Mouse (Mus musculus) brown adipose tissue, adult 24 weeks (tissue): ENCODE results near the gene Tpm1. TPM values are rescaled to one million over a fixed set of nuclear protein-coding genes. Genes with fewer than 3 reads are reported as not detected.

Source experiments
- H3K27ac ChIP-seq: fragments of 200-500 bp; replicated peaks from 2 replicates; pipeline ENCODE4 v1.5.1; 2012; ENCODE audit warnings: low read depth, mild to moderate bottlenecking, low read length
- H3K4me1 ChIP-seq: fragments of 200-500 bp; 2 replicates; pipeline ENCODE4 v1.6.1; 2012; ENCODE audit warnings: low read length, mixed read lengths; ENCODE audit not compliant: control insufficient read depth, insufficient read depth, insufficient read length
- H3K4me3 ChIP-seq: fragments of 200-500 bp; 2 replicates; pipeline ENCODE4 v1.5.1; 2012; ENCODE audit warnings: low read depth, mild to moderate bottlenecking, low read length, moderate library complexity; ENCODE audit not compliant: insufficient read depth
- polyA plus RNA-seq: library from polyadenylated mRNA; stranded (reverse); fragments of >200 nt; gene quantifications from 2 replicates; pipeline ENCODE4 v1.2.4, GENCODE M21; 2012; ENCODE audit not compliant: missing spikeins, insufficient read depth, insufficient read length

Tpm1 gene
- polyA plus RNA-seq: 270 and 325 TPM in 2 replicates

- no peak within 1 kb of the TSS; the same call in 1 of the 2 replicates for H3K27ac ChIP-seq
- peak within 1 kb of the TSS; percentile 74 for H3K4me3 ChIP-seq
- 0 out of 2 replicates have a peak, but pooled peaks cover 2% of the 10 kb centered on the region for H3K4me1 ChIP-seq
Observed at GRCm38 (mm10) chr9:67049086-67049824, at the start of gene Tpm1. TSS of gene Tpm1 (minus strand) at chr9:67049406.

DNA sequence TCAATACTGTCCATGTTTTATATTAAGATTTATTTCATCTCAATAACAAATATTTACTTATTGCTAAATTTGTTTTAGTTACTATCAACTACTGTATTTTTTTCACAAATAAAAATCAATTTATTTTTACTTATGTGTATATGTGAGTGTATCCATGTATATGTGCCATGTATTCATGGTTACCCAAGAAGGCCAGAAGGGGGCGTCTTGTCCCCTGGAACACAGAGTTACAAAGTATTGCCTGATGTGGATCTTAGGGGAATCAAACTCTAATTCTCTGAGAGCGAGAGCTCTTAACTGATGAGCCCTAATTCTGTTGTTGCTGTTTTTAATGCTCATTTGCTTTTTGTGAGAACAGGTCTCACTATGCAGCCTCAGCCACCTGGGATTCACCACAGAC, 45.2 kb upstream of the Tpm1 start:
- no peak overlapping the region for H3K4me3 ChIP-seq
- peaks cover 9% of the 10 kb centered on the region for H3K4me1 ChIP-seq
- H3K27ac ChIP-seq: no peak overlapping the region

DNA sequence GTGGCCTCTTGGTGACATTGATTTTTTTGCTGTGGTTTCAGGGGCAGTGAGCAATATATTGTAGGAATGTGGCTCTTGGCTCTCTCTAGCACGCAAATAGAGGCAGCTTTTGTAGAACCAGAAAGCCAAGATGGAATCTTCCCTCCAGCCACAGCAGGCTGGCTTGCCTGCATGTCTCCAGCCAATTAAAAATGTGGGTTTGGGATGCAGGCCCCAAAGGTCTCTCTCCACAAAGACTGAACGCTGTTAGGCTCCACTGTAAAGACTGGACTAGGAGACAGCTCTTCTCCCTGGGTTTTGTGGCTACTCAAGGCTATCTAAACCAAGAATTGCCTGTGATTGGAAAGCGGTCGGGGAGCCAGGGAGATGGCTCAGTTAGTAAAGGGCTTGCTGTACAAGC, 43.0 kb upstream of the Tpm1 start:
- no peak overlapping the region for H3K27ac ChIP-seq

GRCm38 (mm10) chr9:67091598-67091997, 42.4 kb upstream of the Tpm1 start:
- Histone ChIP-seq H3K4me3 (no peak overlapping the region), H3K4me1 (peaks cover 9% of the 10 kb centered on the region), H3K27ac (no peak overlapping the region)

More for the DNA sequence above, 43.0 kb upstream of the Tpm1 start:
- no peak overlapping the region for H3K4me3 ChIP-seq
- peaks cover 9% of the 10 kb centered on the region for H3K4me1 ChIP-seq

- H3K27ac ChIP-seq: no peak overlapping the region
- no peak overlapping the region for H3K4me3 ChIP-seq
- H3K4me1 ChIP-seq: peaks cover 9% of the 10 kb centered on the region
Observed at GRCm38 (mm10) chr9:67091151-67091550, 41.9 kb upstream of the Tpm1 start.

DNA sequence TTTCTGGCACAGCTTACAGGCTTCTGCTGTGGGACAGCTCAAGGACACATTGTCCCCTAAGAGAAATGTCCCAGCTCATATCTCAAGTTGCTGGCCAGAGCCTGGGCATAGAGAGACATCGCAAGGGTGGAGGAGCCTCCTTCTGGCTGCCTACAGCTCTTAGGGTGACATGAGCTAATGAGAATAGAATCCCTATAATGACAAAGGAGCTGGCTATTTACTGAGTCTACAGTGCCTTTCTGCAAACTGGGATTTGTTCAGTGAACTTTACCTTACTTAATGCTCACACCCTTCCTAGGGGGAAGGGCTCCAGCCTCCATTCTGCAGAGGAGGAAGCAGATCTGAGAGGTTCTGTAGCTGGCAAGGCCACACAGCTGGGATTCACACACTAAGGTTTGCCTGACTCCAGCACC, 41.4 kb upstream of the Tpm1 start:
- no peak overlapping the region for H3K27ac ChIP-seq
- peaks cover 9% of the 10 kb centered on the region for H3K4me1 ChIP-seq
- no peak overlapping the region for H3K4me3 ChIP-seq

DNA sequence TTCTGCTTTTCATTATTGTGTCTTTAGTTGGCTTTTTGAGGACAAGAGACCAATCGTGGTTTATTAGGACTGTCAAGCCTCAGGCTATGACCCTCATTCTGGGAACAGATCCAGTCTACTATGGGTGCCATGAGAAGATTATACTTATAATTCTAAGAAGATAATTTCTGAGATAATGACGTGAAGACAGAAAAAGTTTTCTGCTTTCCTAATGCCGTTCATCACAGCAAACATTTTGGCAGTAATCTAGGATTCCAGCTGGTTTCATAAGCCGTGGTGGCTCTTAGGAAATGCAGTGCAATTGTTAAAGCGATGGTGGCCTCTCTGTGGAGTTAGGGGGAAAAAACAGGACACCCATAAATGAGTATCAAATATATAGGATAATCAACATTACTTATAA, 40.0 kb upstream of the Tpm1 start:
- H3K27ac ChIP-seq: no peak overlapping the region
- H3K4me3 ChIP-seq: no peak overlapping the region
- peaks cover 9% of the 10 kb centered on the region for H3K4me1 ChIP-seq

DNA sequence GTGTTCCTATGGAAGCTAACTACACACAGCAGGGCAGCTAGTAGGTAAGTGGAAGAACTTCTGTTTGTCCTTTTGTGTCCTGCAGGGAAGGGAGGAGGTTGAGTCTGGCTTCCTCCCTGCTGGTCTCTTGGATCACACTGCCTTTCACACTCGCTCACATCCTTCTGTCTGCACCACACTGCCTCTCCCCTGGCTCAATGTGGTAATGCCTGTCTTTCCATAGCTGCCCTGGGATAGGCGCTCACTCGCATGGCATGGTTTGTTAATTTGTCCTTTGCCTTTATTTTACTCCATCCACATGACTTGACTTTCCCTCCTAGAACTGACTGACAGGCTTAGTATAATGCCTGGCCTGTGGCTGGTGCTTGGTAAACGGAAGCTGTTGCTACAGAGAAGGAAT, 34.6 kb upstream of the Tpm1 start:
- H3K27ac ChIP-seq: no peak overlapping the region

DNA sequence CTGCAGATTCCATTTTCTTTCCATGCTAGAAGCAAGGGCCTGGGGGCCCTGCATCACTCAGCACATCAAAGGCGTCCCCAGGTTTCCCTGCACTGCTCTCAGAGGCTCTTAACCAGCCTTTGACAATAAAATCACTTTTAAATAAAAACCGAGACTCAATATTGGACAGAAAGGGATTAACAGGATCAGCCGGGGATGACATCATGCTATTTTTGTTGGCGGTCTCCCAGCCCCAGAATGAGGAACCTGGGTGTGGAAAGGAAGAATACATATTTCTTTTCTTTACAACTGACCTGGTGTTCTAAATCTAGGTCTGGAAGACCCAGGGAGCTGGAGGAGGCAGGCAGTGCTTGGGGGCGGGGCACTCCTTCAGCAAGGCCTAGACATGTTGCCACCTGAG, 32.5 kb upstream of the Tpm1 start:
- no peak overlapping the region for H3K27ac ChIP-seq

More for the DNA sequence above, 34.6 kb upstream of the Tpm1 start:
- Histone ChIP-seq H3K4me1 (no peaks in the 10 kb centered on the region), H3K4me3 (no peak overlapping the region)

GRCm38 (mm10) chr9:67077658-67078319, 28.6 kb upstream of the Tpm1 start:
- no peaks in the 10 kb centered on the region for H3K4me1 ChIP-seq
- H3K27ac ChIP-seq: no peak overlapping the region
- H3K4me3 ChIP-seq: no peak overlapping the region

More for the DNA sequence above, 32.5 kb upstream of the Tpm1 start:
- Histone ChIP-seq H3K4me3 (no peak overlapping the region), H3K4me1 (no peaks in the 10 kb centered on the region)

- Histone ChIP-seq H3K27ac (no peak overlapping the region), H3K4me3 (no peak overlapping the region), H3K4me1 (no peaks in the 10 kb centered on the region)
Observed at GRCm38 (mm10) chr9:67077266-67077657, 28.1 kb upstream of the Tpm1 start.

- Histone ChIP-seq H3K27ac (no peak overlapping the region), H3K4me3 (no peak overlapping the region), H3K4me1 (no peaks in the 10 kb centered on the region)
Observed at GRCm38 (mm10) chr9:67072182-67072581, 23.0 kb upstream of the Tpm1 start.

DNA sequence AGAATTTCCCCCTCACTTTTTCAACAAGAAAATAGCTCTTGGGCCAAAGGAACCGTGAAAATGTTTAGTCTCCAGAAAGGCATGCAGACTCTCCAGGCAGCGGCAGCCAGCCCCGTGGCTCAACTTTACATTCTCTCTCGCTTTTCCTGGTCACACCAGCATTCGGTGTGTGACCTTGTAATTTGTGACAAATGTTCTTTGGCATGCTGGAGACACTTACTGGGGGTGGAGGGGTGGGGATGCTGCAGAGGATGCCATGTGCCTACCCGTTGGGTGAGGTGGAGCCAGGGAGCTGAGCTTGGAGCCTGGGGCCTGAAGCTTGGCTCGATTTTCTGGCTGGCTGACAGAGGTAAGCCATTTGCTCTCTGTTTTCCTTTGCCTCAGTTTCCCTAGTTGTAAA, 22.4 kb upstream of the Tpm1 start:
- H3K4me1 ChIP-seq: no peaks in the 10 kb centered on the region
- H3K27ac ChIP-seq: no peak overlapping the region
- H3K4me3 ChIP-seq: no peak overlapping the region

GRCm38 (mm10) chr9:67071103-67071502, 21.9 kb upstream of the Tpm1 start:
- H3K27ac ChIP-seq: no peak overlapping the region
- H3K4me1 ChIP-seq: no peaks in the 10 kb centered on the region
- H3K4me3 ChIP-seq: no peak overlapping the region

DNA sequence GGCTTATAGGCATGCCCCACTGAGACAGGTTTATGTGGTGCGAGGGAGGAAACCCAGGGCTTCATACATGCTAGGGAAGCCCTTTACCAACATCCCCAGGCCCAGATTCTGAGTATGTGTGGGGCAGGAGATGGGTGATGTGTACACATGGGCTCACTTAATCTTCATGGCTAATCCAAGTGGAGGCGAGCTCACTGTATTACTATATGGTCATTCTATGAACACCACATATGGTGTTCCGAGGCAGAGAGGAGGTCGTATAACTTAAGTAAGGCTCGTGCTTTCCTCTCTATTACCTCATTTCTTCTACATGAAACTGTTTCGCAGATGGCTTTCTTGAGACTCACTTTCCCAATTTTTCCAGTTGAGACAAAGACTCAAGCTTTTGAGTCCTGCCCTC, 17.4 kb upstream of the Tpm1 start:
- Histone ChIP-seq H3K27ac (no peak overlapping the region), H3K4me3 (no peak overlapping the region), H3K4me1 (no peaks in the 10 kb centered on the region)

DNA sequence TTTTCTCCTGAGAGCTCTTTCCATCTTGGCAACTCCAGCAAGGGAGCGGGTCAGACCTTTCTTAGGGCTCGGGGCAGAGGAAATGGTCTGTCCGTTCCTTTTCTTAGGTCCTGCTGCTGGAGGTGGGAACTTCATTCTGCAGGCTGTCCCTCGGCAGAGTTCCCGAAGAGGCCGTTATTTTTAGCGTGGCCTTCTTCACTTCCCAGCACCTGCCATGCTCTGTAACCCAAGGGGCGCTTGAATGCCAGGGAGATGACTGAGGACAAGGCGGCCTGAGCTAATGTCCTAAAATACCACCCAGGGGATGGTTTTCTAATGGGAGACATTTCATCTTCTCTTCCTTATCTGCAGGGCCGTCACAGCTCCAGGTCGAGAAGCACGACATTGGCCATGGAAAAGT, 10.5 kb upstream of the Tpm1 start:
- Histone ChIP-seq H3K27ac (no peak overlapping the region), H3K4me1 (no peaks in the 10 kb centered on the region), H3K4me3 (no peak overlapping the region)
